Mouse (Mus musculus) neural tube, embryonic 14.5 days (tissue): ENCODE measurements around the gene Oas2. TPM values are rescaled to one million over a fixed set of nuclear protein-coding genes. Genes with fewer than 3 reads are reported as not detected.
"Not testable (repeated sequence)": the region's sequence is repeated elsewhere in the genome, so short reads cannot be mapped to it uniquely, and the experiment has no call there.

Experiments used
- ATAC-seq: fragments of 200-750 bp; cut with Nextera tagmentation; 2 replicates; pipeline ENCODE4 v1.8.0; 2017; ENCODE audit warnings: low read depth, mild to moderate bottlenecking, moderate TSS enrichment, moderate library complexity
- H3K27ac ChIP-seq: fragments of 300-500 bp; sonication (generic); 2 replicates; pipeline ENCODE4 v1.5.1; 2014; ENCODE audit warnings: low read depth, mild to moderate bottlenecking, control low read depth, low read length, moderate library complexity, mixed read lengths
- H3K27me3 ChIP-seq: fragments of 300-500 bp; sonication (generic); 2 replicates; pipeline ENCODE4 v1.6.1; 2014; ENCODE audit warnings: low read length; ENCODE audit not compliant: control insufficient read depth, insufficient read depth
- H3K36me3 ChIP-seq: fragments of 300-500 bp; sonication (generic); 2 replicates; pipeline ENCODE4 v1.6.1; 2014; ENCODE audit warnings: low read length, mixed read lengths; ENCODE audit not compliant: control insufficient read depth, insufficient read depth
- H3K4me1 ChIP-seq: fragments of 300-500 bp; sonication (generic); 2 replicates; pipeline ENCODE4 v1.6.1; 2014; ENCODE audit warnings: low read length; ENCODE audit not compliant: control insufficient read depth, insufficient read depth
- H3K4me2 ChIP-seq: fragments of 300-500 bp; sonication (generic); 2 replicates; pipeline ENCODE4 v1.6.1; 2014; ENCODE audit warnings: mild to moderate bottlenecking, low read depth, low read length, control low read depth
- H3K4me3 ChIP-seq: fragments of 300-500 bp; sonication (generic); 2 replicates; pipeline ENCODE4 v1.5.1; 2014; ENCODE audit warnings: low read depth, low read length, control low read depth, mixed read lengths
- H3K9ac ChIP-seq: fragments of 300-500 bp; sonication (generic); replicated peaks from 2 replicates; pipeline ENCODE4 v1.6.1; 2014; ENCODE audit warnings: low read depth, mild to moderate bottlenecking, control low read depth, low read length, mixed read lengths
- H3K9me3 ChIP-seq: fragments of 300-500 bp; sonication (generic); 2 replicates; pipeline ENCODE4 v1.6.1; 2016; ENCODE audit warnings: low read length; ENCODE audit not compliant: control insufficient read depth
- WGBS: fragments of 180-500 bp; shearing (Covaris S2); extraction: QIAGEN DNeasy Blood & Tissue Kit; methylation state at CpG from one replicate; pipeline ENCODE4 v1.1.7; 2014; 5-methylcytosine and 5-hydroxymethylcytosine counted together
- polyA plus RNA-seq: library from polyadenylated mRNA; unstranded; fragments of >200 nt; fragmentation: Nextera tagmentation; extraction: Ambion mirVana; gene quantifications from 2 replicates; pipeline ENCODE4 v1.2.1, GENCODE M21; 2014

The Oas2 gene
- 0.22 TPM in 1 of 2 replicates, not detected in the other for polyA plus RNA-seq

- ATAC-seq, result no peak
- Histone ChIP-seq H3K4me3 (no peak within 1 kb of the TSS), H3K36me3 (no peaks in the 10 kb centered on the region), H3K4me2 (no peak within 1 kb of the TSS), H3K27me3 (no peaks in the 10 kb centered on the region), H3K9ac (no peak within 1 kb of the TSS), H3K4me1 (no peaks in the 10 kb centered on the region), H3K27ac (no peak within 1 kb of the TSS), H3K9me3 (no peaks in the 10 kb centered on the region)
- 72% methylated on average over 5 of the region's 5 CpGs for WGBS
Measured at GRCm38 (mm10) chr5:120749688-120750087, at the start of gene Oas2. Oas2 (minus strand) TSS chr5:120749853.

- not testable (repeated sequence) for H3K4me1 ChIP-seq, H3K9ac ChIP-seq, H3K36me3 ChIP-seq, H3K4me2 ChIP-seq, H3K27me3 ChIP-seq, H3K4me3 ChIP-seq, H3K27ac ChIP-seq, H3K9me3 ChIP-seq, ATAC-seq
- 57% methylated on average over 1 of the region's 2 CpGs for WGBS
Measured at GRCm38 (mm10) chr5:120798943-120799342, 49.3 kb upstream of the Oas2 start.

GRCm38 (mm10) chr5:120798147-120798546, 48.5 kb upstream of the Oas2 start:
- not testable (repeated sequence) for ATAC-seq, H3K36me3 ChIP-seq
- WGBS, result 84% methylated on average over 5 of the region's 5 CpGs

GRCm38 (mm10) chr5:120795480-120796034, 45.9 kb upstream of the Oas2 start, which contains the start of gene Oas1e:
Oas1e (minus strand) TSS chr5:120795530.
- WGBS, result 75% methylated on average over 9 of the region's 9 CpGs
- H3K27me3 ChIP-seq, H3K36me3 ChIP-seq, H3K4me3 ChIP-seq, H3K9ac ChIP-seq, H3K9me3 ChIP-seq, H3K4me1 ChIP-seq, H3K27ac ChIP-seq, H3K4me2 ChIP-seq, ATAC-seq: not testable (repeated sequence)

More at GRCm38 (mm10) chr5:120798147-120798546, 48.5 kb upstream of the Oas2 start:
- not testable (repeated sequence) for H3K4me2 ChIP-seq, H3K9ac ChIP-seq, H3K27me3 ChIP-seq, H3K9me3 ChIP-seq, H3K27ac ChIP-seq, H3K4me1 ChIP-seq, H3K4me3 ChIP-seq

- H3K27ac ChIP-seq, result no peak overlapping the region
- H3K4me1 ChIP-seq, result no peaks in the 10 kb centered on the region
- no peak for ATAC-seq
- H3K4me2 ChIP-seq, result no peak overlapping the region
- H3K36me3 ChIP-seq, result no peaks in the 10 kb centered on the region
- no peaks in the 10 kb centered on the region for H3K9me3 ChIP-seq
- H3K9ac ChIP-seq, result no peak overlapping the region
- 39% methylated on average over 2 of the region's 2 CpGs for WGBS
- H3K4me3 ChIP-seq, result no peak overlapping the region
- H3K27me3 ChIP-seq, result no peaks in the 10 kb centered on the region
Measured at GRCm38 (mm10) chr5:120793043-120793442, 43.4 kb upstream of the Oas2 start.

GRCm38 (mm10) chr5:120787042-120787441, 37.4 kb upstream of the Oas2 start:
- ATAC-seq, result no peak
- Histone ChIP-seq H3K27ac (no peak overlapping the region), H3K36me3 (no peaks in the 10 kb centered on the region), H3K4me1 (no peaks in the 10 kb centered on the region), H3K9me3 (no peaks in the 10 kb centered on the region), H3K9ac (no peak overlapping the region), H3K4me2 (no peak overlapping the region), H3K27me3 (no peaks in the 10 kb centered on the region), H3K4me3 (no peak overlapping the region)
- WGBS, result 57% methylated on average over 3 of the region's 3 CpGs

GRCm38 (mm10) chr5:120782446-120782845, 32.8 kb upstream of the Oas2 start:
- Histone ChIP-seq H3K36me3 (no peaks in the 10 kb centered on the region), H3K9ac (no peak overlapping the region), H3K4me2 (no peak overlapping the region), H3K9me3 (no peaks in the 10 kb centered on the region), H3K4me1 (no peaks in the 10 kb centered on the region), H3K27me3 (no peaks in the 10 kb centered on the region), H3K4me3 (no peak overlapping the region), H3K27ac (no peak overlapping the region)
- no peak for ATAC-seq
- WGBS, result 78% methylated on average over 2 of the region's 2 CpGs

- Histone ChIP-seq H3K27me3 (no peaks in the 10 kb centered on the region), H3K9me3 (no peaks in the 10 kb centered on the region), H3K27ac (no peak overlapping the region), H3K4me1 (no peaks in the 10 kb centered on the region), H3K4me2 (no peak overlapping the region), H3K9ac (no peak overlapping the region), H3K36me3 (no peaks in the 10 kb centered on the region), H3K4me3 (no peak overlapping the region)
- 88% methylated on average over 1 of the region's 1 CpGs for WGBS
- ATAC-seq, result no peak
Measured at GRCm38 (mm10) chr5:120781646-120782045, 32.0 kb upstream of the Oas2 start.

GRCm38 (mm10) chr5:120779922-120780321, 30.3 kb upstream of the Oas2 start:
- no peak overlapping the region for H3K9ac ChIP-seq
- no peak for ATAC-seq
- no peaks in the 10 kb centered on the region for H3K27me3 ChIP-seq
- H3K9me3 ChIP-seq, result no peaks in the 10 kb centered on the region
- no peak overlapping the region for H3K4me2 ChIP-seq
- no peak overlapping the region for H3K4me3 ChIP-seq
- H3K4me1 ChIP-seq, result no peaks in the 10 kb centered on the region
- no peaks in the 10 kb centered on the region for H3K36me3 ChIP-seq
- no peak overlapping the region for H3K27ac ChIP-seq
- 64% methylated on average over 3 of the region's 3 CpGs for WGBS
